In the genomic region with DNA sequence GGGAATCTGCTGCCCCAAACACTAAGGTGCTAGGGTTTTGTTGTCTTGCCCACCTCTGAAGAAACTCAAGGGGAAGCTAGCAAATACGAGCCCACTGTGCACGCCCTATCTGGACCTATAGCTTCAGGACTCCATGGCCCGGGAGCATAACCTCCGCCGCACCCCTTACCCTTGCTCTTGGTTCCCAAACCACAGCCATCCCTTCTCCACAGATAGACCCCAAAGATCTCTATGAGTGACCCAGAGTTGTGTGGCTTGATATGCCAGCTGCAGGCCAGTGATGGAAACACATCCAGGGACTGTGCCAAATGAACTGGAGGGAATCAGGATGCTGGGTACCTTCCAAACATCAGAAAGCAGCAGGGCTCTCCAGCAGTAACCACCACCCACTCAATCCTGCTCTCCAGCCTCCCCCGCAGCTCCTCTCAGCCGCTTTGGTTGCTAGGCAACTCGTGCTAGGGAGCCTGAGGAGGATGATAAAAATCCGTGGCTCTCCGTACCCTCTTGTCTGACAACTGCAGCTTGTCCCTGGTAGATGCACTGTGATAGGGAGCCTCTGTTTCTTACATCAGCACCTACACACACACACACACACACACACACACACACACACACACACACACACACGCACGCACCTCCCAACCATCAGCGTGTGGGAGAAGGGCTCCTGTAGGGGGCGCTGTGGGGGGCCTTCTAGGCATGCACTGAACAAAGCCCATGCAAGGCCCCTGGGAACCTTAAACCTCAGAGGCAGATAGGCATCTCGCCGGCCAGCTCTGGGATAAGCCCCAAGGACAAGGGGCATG, we compare ENCODE assay signal across 8 mouse cellular contexts. TPM values are rescaled to one million over a fixed set of nuclear protein-coding genes. Genes with fewer than 3 reads are reported as not detected.
DNase-seq lines count a peak whose midpoint lies in the region; ATAC-seq lines count a peak whose summit lies in the region.

No protein-coding gene starts in this region.

- H3K27me3 ChIP-seq in kidney, embryonic 14.5 days (ENCODE audit: control insufficient read depth, insufficient read depth, low read length) = no peaks in the 10 kb centered on the region
- H3K27me3 ChIP-seq in forebrain, embryonic 12.5 days = no peaks in the 10 kb centered on the region
- H3K27me3 ChIP-seq in midbrain, embryonic 11.5 days (ENCODE audit: control insufficient read depth, insufficient read depth, low read length) = no peaks in the 10 kb centered on the region
- H3K27me3 ChIP-seq in splenic B cell, adult 2 months (ENCODE audit: control insufficient read depth, insufficient read depth, low read length, poor library complexity, severe bottlenecking) = no peaks in the 10 kb centered on the region

- peak overlapping the region; percentile 4; the same call in 1 of the 2 replicates for H3K4me2 ChIP-seq in kidney, embryonic 14.5 days (replicated peaks; ENCODE audit: low read depth, low read length)
- H3K4me2 ChIP-seq in forebrain, embryonic 12.5 days = peak overlapping the region; percentile 31
- peak overlapping the region; percentile 12; the same call in 1 of the 2 replicates for H3K4me2 ChIP-seq in midbrain, embryonic 11.5 days

- H3K27ac ChIP-seq in kidney, embryonic 14.5 days (ENCODE audit: low read depth, low read length) = no peak overlapping the region
- H3K27ac ChIP-seq in forebrain, embryonic 12.5 days = peak overlapping the region; percentile 63
- peak overlapping the region; percentile 36; the same call in 1 of the 2 replicates for H3K27ac ChIP-seq in midbrain, embryonic 11.5 days (ENCODE audit: low read depth, low read length)

- H3K36me3 ChIP-seq in kidney, embryonic 14.5 days (ENCODE audit: control insufficient read depth, insufficient read depth, low read length) = no peaks in the 10 kb centered on the region
- H3K36me3 ChIP-seq in forebrain, embryonic 12.5 days (replicated peaks) = no peaks in the 10 kb centered on the region
- H3K36me3 ChIP-seq in midbrain, embryonic 11.5 days (ENCODE audit: control insufficient read depth, insufficient read depth, low read length) = no peaks in the 10 kb centered on the region
- no peaks in the 10 kb centered on the region for H3K36me3 ChIP-seq in splenic B cell, adult 2 months (ENCODE audit: control insufficient read depth, insufficient read depth, low read length, poor library complexity, severe bottlenecking)

- peaks cover 18% of the 10 kb centered on the region for H3K4me1 ChIP-seq in kidney, embryonic 14.5 days (ENCODE audit: control insufficient read depth, insufficient read depth, low read length)
- peaks cover 22% of the 10 kb centered on the region for H3K4me1 ChIP-seq in forebrain, embryonic 12.5 days
- H3K4me1 ChIP-seq in midbrain, embryonic 11.5 days (ENCODE audit: control insufficient read depth, insufficient read depth, low read length) = peaks cover 21% of the 10 kb centered on the region

- H3K9ac ChIP-seq in kidney, embryonic 14.5 days (ENCODE audit: low read depth, low read length) = no peak overlapping the region
- no peak overlapping the region; the same call in none of the 2 replicates for H3K9ac ChIP-seq in forebrain, embryonic 12.5 days
- H3K9ac ChIP-seq in midbrain, embryonic 11.5 days (ENCODE audit: low read length) = no peak overlapping the region; the same call in 1 of the 2 replicates

- WGBS in kidney, embryonic 14.5 days = 37% methylated on average over 16 of the region's 16 CpGs
- WGBS in forebrain, embryonic 12.5 days = 35% methylated on average over 16 of the region's 16 CpGs
- 32% methylated on average over 15 of the region's 16 CpGs for WGBS in midbrain, embryonic 11.5 days

- ATAC-seq in kidney, embryonic 14.5 days (ENCODE audit: low FRiP score, low TSS enrichment) = peak; percentile 30; the same call in 1 of the 2 replicates
- peak; percentile 76 for ATAC-seq in forebrain, embryonic 12.5 days (ENCODE audit: low FRiP score)
- peak; percentile 81 for ATAC-seq in midbrain, embryonic 11.5 days (ENCODE audit: low FRiP score)

- no peak overlapping the region for H3K4me3 ChIP-seq in kidney, embryonic 14.5 days (ENCODE audit: low read length)
- H3K4me3 ChIP-seq in forebrain, embryonic 12.5 days (replicated peaks) = no peak overlapping the region
- no peak overlapping the region for H3K4me3 ChIP-seq in midbrain, embryonic 11.5 days (ENCODE audit: low read depth, low read length)

- H3K9me3 ChIP-seq in kidney, embryonic 14.5 days (ENCODE audit: control insufficient read depth, low read length) = no peaks in the 10 kb centered on the region
- no peaks in the 10 kb centered on the region for H3K9me3 ChIP-seq in forebrain, embryonic 12.5 days
- H3K9me3 ChIP-seq in midbrain, embryonic 11.5 days (ENCODE audit: control insufficient read depth, low read length) = no peaks in the 10 kb centered on the region

- no peak for DNase-seq in kidney, adult 8-10 months
- peak; percentile 46 to 54 for DNase-seq in adrenal gland, adult 18-20 months (ENCODE audit: low spot score in 2 of 2)
- peak; percentile 80 to 82 for DNase-seq in layer of hippocampus, postnatal 10 days (ENCODE audit: low spot score in 2 of 2)
- peak; percentile 97 for DNase-seq in midbrain, embryonic 11.5 days (ENCODE audit: low spot score, missing footprints)
- DNase-seq in splenic B cell, adult 2 months (ENCODE audit: low read depth, low spot score) = peak; percentile 19
- DNase-seq in heart, postnatal 14 days = no peak

- intact Hi-C loops in heart, postnatal 14 days (cut with DNase I) = loop anchor here (5.0 kb wide), 1 partner anchor 44 kb away; no protein-coding TSS in a partner anchor

RNA-seq across cellular contexts. Expression of gene Fem1b, which starts 28.6 kb away (rescaled TPM):
- polyA plus RNA-seq in kidney, embryonic 14.5 days (2014; fragmentation: Nextera tagmentation; extraction: Ambion mirVana) = 20.8 and 38.2 TPM in 2 replicates
- 10 to 100 TPM; 35.7 to 39.4 TPM for total RNA-seq in adrenal gland, adult 18-20 months (2021)
- polyA plus RNA-seq in forebrain, embryonic 12.5 days (2016; fragmentation: Nextera tagmentation; extraction: Ambion mirVana) = 56.6 and 59.0 TPM in 2 replicates
- total RNA-seq in layer of hippocampus, postnatal 10 days (2021) = 100 to 1,000 TPM; 114 to 116 TPM
- polyA plus RNA-seq in midbrain, embryonic 11.5 days (2014; fragmentation: Nextera tagmentation; extraction: Ambion mirVana) = 62.5 and 63.7 TPM in 2 replicates
- total RNA-seq in heart, postnatal 14 days (2021) = 10 to 100 TPM; 24.8 to 25.9 TPM

RNA-seq across cellular contexts. Expression of gene Cln6, which starts 55.4 kb away (rescaled TPM):
- polyA plus RNA-seq in kidney, embryonic 14.5 days (2014; fragmentation: Nextera tagmentation; extraction: Ambion mirVana) = 21.7 and 28.2 TPM in 2 replicates
- 10 to 100 TPM; 12.6 to 14.3 TPM for total RNA-seq in adrenal gland, adult 18-20 months (2021)
- 8.5 and 9.8 TPM in 2 replicates for polyA plus RNA-seq in forebrain, embryonic 12.5 days (2016; fragmentation: Nextera tagmentation; extraction: Ambion mirVana)
- 1 to 10 TPM; 9.2 to 9.7 TPM for total RNA-seq in layer of hippocampus, postnatal 10 days (2021)
- polyA plus RNA-seq in midbrain, embryonic 11.5 days (2014; fragmentation: Nextera tagmentation; extraction: Ambion mirVana) = 7.9 and 8.5 TPM in 2 replicates
- total RNA-seq in heart, postnatal 14 days (2021) = 10 to 100 TPM; 16.0 to 17.0 TPM

Comparison
In these comparisons a context has a peak if more than half of its experiments do, and no peak if none do; other contexts are left out.
1. ATAC-seq: peak in every context shown above with its lines; median percentile 81 in midbrain, embryonic 11.5 days; 76 in forebrain, embryonic 12.5 days; 30 in kidney, embryonic 14.5 days.
2. DNase-seq: peak in adrenal gland, adult 18-20 months (2 of 2), layer of hippocampus, postnatal 10 days (2 of 2), midbrain, embryonic 11.5 days (single experiment) and splenic B cell, adult 2 months (single experiment); none in kidney, adult 8-10 months (0 of 2) and heart, postnatal 14 days (0 of 2).
3. Peak in every context shown above with its lines, with median percentiles within 50 percentile points of each other: H3K4me2 ChIP-seq.